Mouse (Mus musculus): ENCODE measurements at regions not wholly inside any gene's neighbourhood (a gene's known extent, or its start where the extent isn't known, plus 50 kb on each side); places are given as distances from the start of the nearest gene placed in this dataset.

DNA sequence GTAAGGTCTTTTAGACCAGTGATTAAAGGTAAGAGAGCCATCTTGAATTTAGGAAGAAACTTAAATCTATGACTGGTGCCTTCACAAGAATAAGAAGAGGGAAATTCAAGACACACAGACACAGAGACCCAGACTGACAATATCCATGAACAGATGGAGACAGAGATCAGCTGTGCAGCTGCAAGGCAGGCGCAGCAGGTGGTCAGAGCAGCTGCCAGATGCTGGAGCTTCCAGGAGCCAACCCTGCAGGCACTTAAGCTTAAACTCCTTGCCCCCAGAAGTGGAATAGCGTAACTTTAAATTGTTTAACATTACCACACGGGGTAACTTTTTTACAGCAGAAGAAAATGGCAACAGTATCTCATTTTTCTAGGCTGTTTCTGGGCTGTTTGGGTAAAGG, 189.6 kb upstream of the Spaca1 start:
- Histone ChIP-seq H3K27me3 (ENCODE audit: control insufficient read depth, insufficient read depth, low read length) (no peaks in the 10 kb centered on the region), H3K36me3 (ENCODE audit: control insufficient read depth, insufficient read depth, low read length) (no peaks in the 10 kb centered on the region), H3K27ac (ENCODE audit: low read length) (no peak overlapping the region), H3K4me2 (ENCODE audit: low read depth, low read length) (no peak overlapping the region), H3K4me1 (ENCODE audit: control insufficient read depth, insufficient read depth, low read length) (0 out of 2 replicates have a peak, but pooled peaks cover 7% of the 10 kb centered on the region), H3K9ac (ENCODE audit: low read length) (no peak overlapping the region), H3K9me3 (replicated peaks; ENCODE audit: control insufficient read depth, low read length) (no peaks in the 10 kb centered on the region), H3K4me3 (replicated peaks; ENCODE audit: low read length) (no peak overlapping the region)
- 37% methylated on average over 3 of the region's 3 CpGs for WGBS
- ATAC-seq (ENCODE audit: insufficient read depth, low FRiP score), result no peak

GRCm38 (mm10) chr4:34241060-34241571, 191.1 kb upstream of the Spaca1 start:
- 40% methylated on average over 7 of the region's 7 CpGs for WGBS

GRCm38 (mm10) chr4:34241673-34242072, 191.7 kb upstream of the Spaca1 start:
- H3K9ac ChIP-seq (ENCODE audit: low read length), result no peak overlapping the region
- no peaks in the 10 kb centered on the region for H3K36me3 ChIP-seq (ENCODE audit: control insufficient read depth, insufficient read depth, low read length)
- 0 out of 2 replicates have a peak, but pooled peaks cover 7% of the 10 kb centered on the region for H3K4me1 ChIP-seq (ENCODE audit: control insufficient read depth, insufficient read depth, low read length)
- WGBS, result 63% methylated on average over 3 of the region's 3 CpGs
- no peaks in the 10 kb centered on the region for H3K9me3 ChIP-seq (replicated peaks; ENCODE audit: control insufficient read depth, low read length)
- H3K4me3 ChIP-seq (replicated peaks; ENCODE audit: low read length), result no peak overlapping the region
- H3K27ac ChIP-seq (ENCODE audit: low read length), result no peak overlapping the region
- no peaks in the 10 kb centered on the region for H3K27me3 ChIP-seq (ENCODE audit: control insufficient read depth, insufficient read depth, low read length)
- no peak for ATAC-seq (ENCODE audit: insufficient read depth, low FRiP score)
- H3K4me2 ChIP-seq (ENCODE audit: low read depth, low read length), result no peak overlapping the region

More at GRCm38 (mm10) chr4:34241060-34241571, 191.1 kb upstream of the Spaca1 start:
- 0 out of 2 replicates have a peak, but pooled peaks cover 7% of the 10 kb centered on the region for H3K4me1 ChIP-seq (ENCODE audit: control insufficient read depth, insufficient read depth, low read length)
- H3K36me3 ChIP-seq (ENCODE audit: control insufficient read depth, insufficient read depth, low read length), result no peaks in the 10 kb centered on the region
- no peak overlapping the region for H3K27ac ChIP-seq (ENCODE audit: low read length)
- H3K27me3 ChIP-seq (ENCODE audit: control insufficient read depth, insufficient read depth, low read length), result no peaks in the 10 kb centered on the region
- no peak overlapping the region for H3K9ac ChIP-seq (ENCODE audit: low read length)
- H3K9me3 ChIP-seq (replicated peaks; ENCODE audit: control insufficient read depth, low read length), result no peaks in the 10 kb centered on the region
- H3K4me2 ChIP-seq (ENCODE audit: low read depth, low read length), result no peak overlapping the region
- ATAC-seq (ENCODE audit: insufficient read depth, low FRiP score), result no peak
- no peak overlapping the region for H3K4me3 ChIP-seq (replicated peaks; ENCODE audit: low read length)

DNA sequence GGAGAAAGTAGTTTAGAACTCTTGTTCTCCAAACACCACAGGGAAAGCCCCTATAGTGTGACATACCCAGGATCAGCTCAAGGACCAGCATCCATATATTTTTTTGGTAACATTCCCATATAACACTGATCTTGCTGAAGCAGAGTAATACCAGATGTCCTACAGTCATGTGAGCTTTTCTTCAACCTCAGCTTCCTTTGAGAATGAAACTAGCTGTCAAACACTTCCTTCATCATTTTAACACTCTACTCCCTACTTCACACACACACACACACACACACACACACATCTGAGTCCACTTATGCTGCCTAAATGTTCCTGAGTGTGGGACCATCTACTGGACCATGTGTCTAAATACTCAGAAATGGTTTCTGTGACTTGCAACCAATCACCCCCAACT, 209.5 kb upstream of the Spaca1 start:
- Histone ChIP-seq H3K27ac (ENCODE audit: low read length) (no peak overlapping the region), H3K9ac (ENCODE audit: low read length) (no peak overlapping the region), H3K4me1 (ENCODE audit: control insufficient read depth, insufficient read depth, low read length) (no peaks in the 10 kb centered on the region), H3K9me3 (replicated peaks; ENCODE audit: control insufficient read depth, low read length) (no peaks in the 10 kb centered on the region), H3K36me3 (ENCODE audit: control insufficient read depth, insufficient read depth, low read length) (no peaks in the 10 kb centered on the region), H3K4me3 (replicated peaks; ENCODE audit: low read length) (no peak overlapping the region), H3K27me3 (ENCODE audit: control insufficient read depth, insufficient read depth, low read length) (no peaks in the 10 kb centered on the region), H3K4me2 (ENCODE audit: low read depth, low read length) (no peak overlapping the region)
- no peak for ATAC-seq (ENCODE audit: insufficient read depth, low FRiP score)

- no peaks in the 10 kb centered on the region for H3K36me3 ChIP-seq (ENCODE audit: control insufficient read depth, insufficient read depth, low read length)
- no peak overlapping the region for H3K27ac ChIP-seq (ENCODE audit: low read length)
- H3K27me3 ChIP-seq (ENCODE audit: control insufficient read depth, insufficient read depth, low read length), result no peaks in the 10 kb centered on the region
- ATAC-seq (ENCODE audit: insufficient read depth, low FRiP score), result no peak
- no peak overlapping the region for H3K4me2 ChIP-seq (ENCODE audit: low read depth, low read length)
- no peaks in the 10 kb centered on the region for H3K9me3 ChIP-seq (replicated peaks; ENCODE audit: control insufficient read depth, low read length)
- H3K4me1 ChIP-seq (ENCODE audit: control insufficient read depth, insufficient read depth, low read length), result no peaks in the 10 kb centered on the region
- no peak overlapping the region for H3K9ac ChIP-seq (ENCODE audit: low read length)
- H3K4me3 ChIP-seq (replicated peaks; ENCODE audit: low read length), result no peak overlapping the region
- WGBS, result 87% methylated on average over 4 of the region's 4 CpGs
These were observed 210.5 kb upstream of the Spaca1 start for GRCm38 (mm10) chr4:34260468-34260867.

DNA sequence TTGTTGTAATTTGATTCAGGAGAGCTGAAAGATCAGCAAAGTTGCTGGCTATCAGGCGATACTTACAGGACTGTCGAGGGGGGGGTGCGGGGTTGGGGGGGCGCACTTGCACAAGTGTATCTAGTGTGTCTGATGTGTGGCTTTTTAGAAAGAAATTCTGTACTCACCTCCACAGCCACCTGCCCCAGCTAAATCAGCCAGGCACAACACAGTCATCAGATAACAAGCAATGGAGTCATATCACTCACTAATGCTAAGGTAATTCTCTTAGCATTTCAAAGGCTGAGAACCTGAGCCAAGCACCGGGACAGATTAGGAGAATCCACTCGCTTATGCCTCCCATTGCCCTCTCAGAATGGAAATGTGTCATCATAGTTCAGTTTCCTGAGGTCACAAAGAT, 211.8 kb upstream of the Spaca1 start:
- no peak overlapping the region for H3K9ac ChIP-seq (ENCODE audit: low read length)
- no peaks in the 10 kb centered on the region for H3K36me3 ChIP-seq (ENCODE audit: control insufficient read depth, insufficient read depth, low read length)
- ATAC-seq (ENCODE audit: insufficient read depth, low FRiP score), result no peak
- no peak overlapping the region for H3K4me2 ChIP-seq (ENCODE audit: low read depth, low read length)
- no peak overlapping the region for H3K27ac ChIP-seq (ENCODE audit: low read length)
- 67% methylated on average over 6 of the region's 6 CpGs for WGBS
- H3K27me3 ChIP-seq (ENCODE audit: control insufficient read depth, insufficient read depth, low read length), result no peaks in the 10 kb centered on the region
- H3K4me3 ChIP-seq (replicated peaks; ENCODE audit: low read length), result no peak overlapping the region
- H3K4me1 ChIP-seq (ENCODE audit: control insufficient read depth, insufficient read depth, low read length), result no peaks in the 10 kb centered on the region
- no peaks in the 10 kb centered on the region for H3K9me3 ChIP-seq (replicated peaks; ENCODE audit: control insufficient read depth, low read length)

- Histone ChIP-seq H3K4me3 (replicated peaks; ENCODE audit: low read length) (no peak overlapping the region), H3K9ac (ENCODE audit: low read length) (no peak overlapping the region), H3K4me1 (ENCODE audit: control insufficient read depth, insufficient read depth, low read length) (no peaks in the 10 kb centered on the region), H3K27me3 (ENCODE audit: control insufficient read depth, insufficient read depth, low read length) (no peaks in the 10 kb centered on the region), H3K4me2 (ENCODE audit: low read depth, low read length) (no peak overlapping the region), H3K9me3 (replicated peaks; ENCODE audit: control insufficient read depth, low read length) (no peaks in the 10 kb centered on the region), H3K27ac (ENCODE audit: low read length) (no peak overlapping the region), H3K36me3 (ENCODE audit: control insufficient read depth, insufficient read depth, low read length) (no peaks in the 10 kb centered on the region)
- no peak for ATAC-seq (ENCODE audit: insufficient read depth, low FRiP score)
- 89% methylated on average over 5 of the region's 5 CpGs for WGBS
These were observed 214.4 kb upstream of the Spaca1 start for GRCm38 (mm10) chr4:34264431-34264830.

DNA sequence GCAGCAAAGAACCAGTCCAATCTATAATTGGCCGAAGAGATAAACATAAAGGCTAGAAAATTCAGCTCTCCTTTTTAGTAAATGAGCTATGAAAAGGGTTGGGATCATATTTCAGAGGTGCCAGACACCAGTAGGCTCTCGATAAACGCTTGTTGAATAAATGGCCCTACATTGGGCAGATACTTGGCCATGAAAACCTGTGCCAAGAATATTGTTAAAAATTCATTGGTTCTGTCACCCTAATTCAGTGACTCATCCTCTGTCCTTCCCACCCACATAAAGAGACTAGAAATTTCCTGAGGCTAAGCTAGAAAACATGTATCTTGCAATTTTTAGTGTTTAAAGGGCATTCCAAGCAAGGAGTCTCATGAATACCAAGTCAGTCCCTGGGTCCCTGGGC, 224.3 kb upstream of the Spaca1 start:
- Histone ChIP-seq H3K36me3 (ENCODE audit: control insufficient read depth, insufficient read depth, low read length) (no peaks in the 10 kb centered on the region), H3K27me3 (ENCODE audit: control insufficient read depth, insufficient read depth, low read length) (no peaks in the 10 kb centered on the region), H3K4me2 (ENCODE audit: low read depth, low read length) (no peak overlapping the region), H3K4me1 (ENCODE audit: control insufficient read depth, insufficient read depth, low read length) (no peaks in the 10 kb centered on the region), H3K4me3 (replicated peaks; ENCODE audit: low read length) (no peak overlapping the region), H3K9ac (ENCODE audit: low read length) (no peak overlapping the region), H3K9me3 (replicated peaks; ENCODE audit: control insufficient read depth, low read length) (no peaks in the 10 kb centered on the region), H3K27ac (ENCODE audit: low read length) (no peak overlapping the region)
- 47% methylated on average over 3 of the region's 3 CpGs for WGBS
- ATAC-seq (ENCODE audit: insufficient read depth, low FRiP score), result no peak

DNA sequence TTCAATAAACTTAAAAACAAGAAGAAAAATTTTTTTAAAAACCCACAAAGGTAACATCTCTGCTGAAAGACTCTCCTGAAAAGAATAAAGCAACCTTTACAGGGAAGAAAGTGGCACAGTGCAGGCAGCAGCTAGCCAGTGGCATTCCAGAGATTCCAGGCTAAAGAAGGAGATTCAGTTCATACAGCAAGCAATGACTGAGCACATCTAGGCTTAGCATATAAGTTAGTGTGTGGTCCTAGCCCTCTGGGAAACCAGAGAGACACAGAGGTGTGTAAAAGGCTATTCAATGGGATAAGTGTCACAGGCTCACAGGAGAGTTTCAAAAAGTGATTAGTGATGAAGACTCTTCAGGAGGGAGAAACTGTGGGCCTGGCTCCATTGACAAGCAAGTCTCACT, 225.4 kb upstream of the Spaca1 start:
- H3K27ac ChIP-seq (ENCODE audit: low read length), result no peak overlapping the region
- no peaks in the 10 kb centered on the region for H3K36me3 ChIP-seq (ENCODE audit: control insufficient read depth, insufficient read depth, low read length)
- ATAC-seq (ENCODE audit: insufficient read depth, low FRiP score), result no peak
- H3K4me3 ChIP-seq (replicated peaks; ENCODE audit: low read length), result no peak overlapping the region
- no peaks in the 10 kb centered on the region for H3K9me3 ChIP-seq (replicated peaks; ENCODE audit: control insufficient read depth, low read length)
- H3K9ac ChIP-seq (ENCODE audit: low read length), result no peak overlapping the region
- H3K4me2 ChIP-seq (ENCODE audit: low read depth, low read length), result no peak overlapping the region
- H3K27me3 ChIP-seq (ENCODE audit: control insufficient read depth, insufficient read depth, low read length), result no peaks in the 10 kb centered on the region
- H3K4me1 ChIP-seq (ENCODE audit: control insufficient read depth, insufficient read depth, low read length), result no peaks in the 10 kb centered on the region

Measured in stomach, embryonic 16.5 days (tissue).